Mouse (Mus musculus) myocyte (in vitro differentiated cells): ENCODE measurements at regions not wholly inside any gene's neighbourhood (a gene's known extent, or its start where the extent isn't known, plus 50 kb on each side); places are given as distances from the start of the nearest gene placed in this dataset.

Experiments used
- E2F4 ChIP-seq: IDR thresholded peaks from one replicate; pipeline ENCODE4 v1.6.1; 2011; ENCODE audit warnings: mild to moderate bottlenecking, control low read depth, moderate library complexity; ENCODE audit not compliant: insufficient read depth
- POLR2A ChIP-seq: IDR thresholded peaks from one replicate; pipeline ENCODE4 v1.6.1; 2011; ENCODE audit warnings: low read depth, mild to moderate bottlenecking, control low read depth, moderate library complexity; ENCODE audit not compliant: insufficient read length

GRCm38 (mm10) chr2:17939183-17939856 lies 57.4 kb downstream of the H2al2a start:
- TF ChIP-seq E2F4: no peak
- no peak for TF ChIP-seq POLR2A
